Mouse (Mus musculus) liver, embryonic 13.5 days (tissue): Measurements from ENCODE around the gene Tnrc18. TPM values are rescaled to one million over a fixed set of nuclear protein-coding genes. Genes with fewer than 3 reads are reported as not detected.

Source experiments
- polyA plus RNA-seq: library from polyadenylated mRNA; unstranded; fragments of >200 nt; fragmentation: Nextera tagmentation; extraction: Ambion mirVana; gene quantifications from 2 replicates; pipeline ENCODE4 v1.2.1, GENCODE M21; 2015

Gene Tnrc18
- polyA plus RNA-seq, 1 experiment from 2014 or later, result 2.4 TPM

Other genes starting within 250 kb of the Tnrc18 start
- 16.9 and 19.5 TPM in 2 replicates for gene Mmd2, start 208.9 kb downstream of the Tnrc18 start, polyA plus RNA-seq
- gene Wipi2, start 190.0 kb downstream of the Tnrc18 start, polyA plus RNA-seq, result 35.4 and 38.9 TPM in 2 replicates
- gene Slc29a4, start 125.2 kb downstream of the Tnrc18 start, polyA plus RNA-seq, result 0.21 and 0.36 TPM in 2 replicates
- gene Fbxl18, start 77.8 kb upstream of the Tnrc18 start, polyA plus RNA-seq, result 3.7 and 4.2 TPM in 2 replicates
- 8,250 and 9,425 TPM in 2 replicates for gene Actb, start 89.1 kb upstream of the Tnrc18 start, polyA plus RNA-seq
- 29.5 and 38.3 TPM in 2 replicates for gene Fscn1, start 142.7 kb upstream of the Tnrc18 start, polyA plus RNA-seq